Mouse (Mus musculus): Measurements from ENCODE around the gene AI413582. TPM values are rescaled to one million over a fixed set of nuclear protein-coding genes. Genes with fewer than 3 reads are reported as not detected.
A peak's percentile ranks its signal among the peaks of the same experiment; 100 is the strongest.

AI413582 gene
- polyA plus RNA-seq, 1 experiment from 2014 or later: 16.7 TPM

- no peaks in the 10 kb centered on the region for H3K4me1 ChIP-seq (ENCODE audit: insufficient read depth)
- TF ChIP-seq CTCF (IDR thresholded peaks at IDR 0.05; ENCODE audit: low read depth) (no peak), EP300 (IDR thresholded peaks at IDR 0.05; ENCODE audit: low read depth) (no peak)
- H3K27me3 ChIP-seq (ENCODE audit: insufficient read depth, low read length): no peaks in the 10 kb centered on the region
- ATAC-seq (peak; percentile 48), DNase-seq (peak; percentile 28)
- no peaks in the 10 kb centered on the region for H3K9me3 ChIP-seq (ENCODE audit: low read length)
- H3K9ac ChIP-seq (replicated peaks): no peak overlapping the region
- 61% methylated on average over 20 of the region's 20 CpGs for WGBS (ENCODE audit: insufficient replicate concordance)
- peaks cover 26% of the 10 kb centered on the region for H3K36me3 ChIP-seq (replicated peaks; ENCODE audit: insufficient read depth, low read length)
- H3K4me3 ChIP-seq (ENCODE audit: low read depth, low read length): no peak overlapping the region
- no peak overlapping the region for H3K4me2 ChIP-seq (ENCODE audit: low read depth, low read length)
- H3K27ac ChIP-seq (ENCODE audit: low read depth): no peak overlapping the region
Observed at GRCm38 (mm10) chr17:27580392-27581068, 15.0 kb upstream of the AI413582 start.

GRCm38 (mm10) chr17:27579816-27580215 is 14.3 kb upstream of the AI413582 start:
- no peak overlapping the region for H3K4me3 ChIP-seq (ENCODE audit: low read depth, low read length)
- TF ChIP-seq CTCF (IDR thresholded peaks at IDR 0.05; ENCODE audit: low read depth) (no peak), EP300 (IDR thresholded peaks at IDR 0.05; ENCODE audit: low read depth) (no peak)
- H3K9me3 ChIP-seq (ENCODE audit: low read length): no peaks in the 10 kb centered on the region
- H3K36me3 ChIP-seq (replicated peaks; ENCODE audit: insufficient read depth, low read length): peaks cover 26% of the 10 kb centered on the region
- H3K4me2 ChIP-seq (ENCODE audit: low read depth, low read length): no peak overlapping the region
- no peak overlapping the region for H3K9ac ChIP-seq (replicated peaks)
- H3K27ac ChIP-seq (ENCODE audit: low read depth): no peak overlapping the region
- DNase-seq (no peak), ATAC-seq (no peak)
- no peaks in the 10 kb centered on the region for H3K4me1 ChIP-seq (ENCODE audit: insufficient read depth)
- WGBS (ENCODE audit: insufficient replicate concordance): 90% methylated on average over 8 of the region's 8 CpGs
- no peaks in the 10 kb centered on the region for H3K27me3 ChIP-seq (ENCODE audit: insufficient read depth, low read length)

- TF ChIP-seq EP300 (IDR thresholded peaks at IDR 0.05; ENCODE audit: low read depth): no peak
- TF ChIP-seq CTCF (IDR thresholded peaks at IDR 0.05; ENCODE audit: low read depth): no peak
- Histone ChIP-seq H3K36me3 (replicated peaks; ENCODE audit: insufficient read depth, low read length) (peaks cover 26% of the 10 kb centered on the region), H3K4me2 (ENCODE audit: low read depth, low read length) (no peak overlapping the region), H3K27me3 (ENCODE audit: insufficient read depth, low read length) (no peaks in the 10 kb centered on the region), H3K4me3 (ENCODE audit: low read depth, low read length) (no peak overlapping the region), H3K4me1 (ENCODE audit: insufficient read depth) (no peaks in the 10 kb centered on the region), H3K27ac (ENCODE audit: low read depth) (no peak overlapping the region), H3K9ac (replicated peaks) (no peak overlapping the region), H3K9me3 (ENCODE audit: low read length) (no peaks in the 10 kb centered on the region)
- DNase-seq (no peak), ATAC-seq (no peak)
- WGBS (ENCODE audit: insufficient replicate concordance): 81% methylated on average over 10 of the region's 10 CpGs
Observed at GRCm38 (mm10) chr17:27578487-27578886, 12.9 kb upstream of the AI413582 start.

GRCm38 (mm10) chr17:27577468-27577867 is 11.9 kb upstream of the AI413582 start:
- no peak for ATAC-seq
- Histone ChIP-seq H3K9ac (replicated peaks) (no peak overlapping the region), H3K36me3 (replicated peaks; ENCODE audit: insufficient read depth, low read length) (peaks cover 26% of the 10 kb centered on the region), H3K27me3 (ENCODE audit: insufficient read depth, low read length) (no peaks in the 10 kb centered on the region), H3K9me3 (ENCODE audit: low read length) (no peaks in the 10 kb centered on the region), H3K4me2 (ENCODE audit: low read depth, low read length) (no peak overlapping the region), H3K4me3 (ENCODE audit: low read depth, low read length) (no peak overlapping the region), H3K27ac (ENCODE audit: low read depth) (no peak overlapping the region), H3K4me1 (ENCODE audit: insufficient read depth) (no peaks in the 10 kb centered on the region)
- peak; percentile 41; the same call in 1 of the 2 replicates for TF ChIP-seq CTCF (IDR thresholded peaks at IDR 0.05; ENCODE audit: low read depth)
- TF ChIP-seq EP300 (IDR thresholded peaks at IDR 0.05; ENCODE audit: low read depth): no peak
- DNase-seq: no peak
- 71% methylated on average over 6 of the region's 6 CpGs for WGBS (ENCODE audit: insufficient replicate concordance)

GRCm38 (mm10) chr17:27576056-27576455 is 10.5 kb upstream of the AI413582 start:
- H3K27ac ChIP-seq (ENCODE audit: low read depth): no peak overlapping the region
- ATAC-seq (no peak), DNase-seq (no peak)
- TF ChIP-seq CTCF (IDR thresholded peaks at IDR 0.05; ENCODE audit: low read depth) (no peak), EP300 (IDR thresholded peaks at IDR 0.05; ENCODE audit: low read depth) (no peak)
- H3K4me3 ChIP-seq (ENCODE audit: low read depth, low read length): no peak overlapping the region
- H3K4me2 ChIP-seq (ENCODE audit: low read depth, low read length): no peak overlapping the region
- H3K27me3 ChIP-seq (ENCODE audit: insufficient read depth, low read length): no peaks in the 10 kb centered on the region
- no peaks in the 10 kb centered on the region; the same call in 1 of the 2 replicates for H3K4me1 ChIP-seq (ENCODE audit: insufficient read depth)
- 75% methylated on average over 7 of the region's 7 CpGs for WGBS (ENCODE audit: insufficient replicate concordance)
- no peaks in the 10 kb centered on the region for H3K9me3 ChIP-seq (ENCODE audit: low read length)
- H3K9ac ChIP-seq (replicated peaks): no peak overlapping the region
- H3K36me3 ChIP-seq (replicated peaks; ENCODE audit: insufficient read depth, low read length): peaks cover 25% of the 10 kb centered on the region

- Histone ChIP-seq H3K27me3 (ENCODE audit: insufficient read depth, low read length) (no peaks in the 10 kb centered on the region), H3K4me3 (ENCODE audit: low read depth, low read length) (no peak overlapping the region), H3K27ac (ENCODE audit: low read depth) (no peak overlapping the region), H3K36me3 (replicated peaks; ENCODE audit: insufficient read depth, low read length) (peaks cover 17% of the 10 kb centered on the region; the same call in 1 of the 2 replicates), H3K4me2 (ENCODE audit: low read depth, low read length) (no peak overlapping the region), H3K4me1 (ENCODE audit: insufficient read depth) (no peaks in the 10 kb centered on the region; the same call in 1 of the 2 replicates), H3K9me3 (ENCODE audit: low read length) (no peaks in the 10 kb centered on the region), H3K9ac (replicated peaks) (no peak overlapping the region)
- no peak for TF ChIP-seq CTCF (IDR thresholded peaks at IDR 0.05; ENCODE audit: low read depth)
- no peak for TF ChIP-seq EP300 (IDR thresholded peaks at IDR 0.05; ENCODE audit: low read depth)
- ATAC-seq (no peak), DNase-seq (no peak)
- WGBS (ENCODE audit: insufficient replicate concordance): 71% methylated on average over 10 of the region's 10 CpGs
Observed at GRCm38 (mm10) chr17:27575116-27575776, 9.7 kb upstream of the AI413582 start.
